Mouse (Mus musculus) testis, postnatal 10 days (tissue): ENCODE measurements around the gene Sh3bp1.

Experiments
- DNase-seq: peaks from one replicate; pipeline ENCODE4 v3.0.0; 2021; ENCODE audit warnings: low spot score

Sh3bp1 gene

DNA sequence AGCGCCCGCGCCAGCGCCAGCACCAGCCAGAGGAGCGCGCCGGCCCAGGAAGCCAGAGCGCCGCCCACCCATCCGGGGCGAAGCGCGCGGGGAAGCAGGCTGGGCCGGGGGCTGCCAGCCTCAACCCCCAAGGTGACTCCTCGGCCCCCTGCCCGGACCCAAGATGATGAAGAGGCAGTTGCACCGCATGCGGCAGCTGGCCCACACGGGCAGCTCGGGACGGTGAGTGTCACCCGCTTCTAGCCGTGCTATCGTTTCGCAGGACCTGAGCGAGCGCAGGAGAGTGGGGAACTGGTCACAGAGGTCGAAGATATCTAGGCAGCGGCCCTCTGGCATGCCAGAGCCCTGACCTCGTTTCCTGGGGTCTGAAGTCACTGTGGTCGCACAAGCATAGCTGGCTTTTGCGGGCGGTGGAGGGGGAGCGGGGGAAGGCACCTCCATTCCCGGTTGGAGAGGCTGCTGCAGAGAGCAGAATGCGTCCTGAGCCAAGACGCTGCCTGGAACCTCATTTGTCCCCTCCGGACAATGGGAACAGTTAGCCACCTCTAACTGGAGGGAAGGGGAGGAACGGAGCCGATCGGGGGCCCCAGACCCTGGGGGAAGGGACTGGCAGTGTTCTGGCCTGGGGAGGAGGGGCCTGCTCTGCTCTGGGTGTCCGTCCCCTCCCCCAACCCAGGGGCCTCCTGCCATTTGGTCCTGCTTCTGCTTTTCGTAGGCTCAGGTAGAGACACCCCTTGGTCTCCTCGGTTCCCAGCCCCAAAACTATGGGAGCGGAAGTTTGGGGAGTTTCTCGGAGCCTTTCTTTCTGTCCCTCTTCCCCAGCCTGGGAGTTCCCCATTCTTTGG is at the start of gene Sh3bp1:
Gene Sh3bp1, plus strand, starts transcription at position 29 of the 845 bp plus-strand sequence.
- peak; percentile 85 for DNase-seq

GRCm38 (mm10) chr15:78850059-78850824 is 49.3 kb upstream of the Sh3bp1 start:
- no peak for DNase-seq

GRCm38 (mm10) chr15:78850944-78851343 is 48.6 kb upstream of the Sh3bp1 start:
- DNase-seq, result no peak

DNA sequence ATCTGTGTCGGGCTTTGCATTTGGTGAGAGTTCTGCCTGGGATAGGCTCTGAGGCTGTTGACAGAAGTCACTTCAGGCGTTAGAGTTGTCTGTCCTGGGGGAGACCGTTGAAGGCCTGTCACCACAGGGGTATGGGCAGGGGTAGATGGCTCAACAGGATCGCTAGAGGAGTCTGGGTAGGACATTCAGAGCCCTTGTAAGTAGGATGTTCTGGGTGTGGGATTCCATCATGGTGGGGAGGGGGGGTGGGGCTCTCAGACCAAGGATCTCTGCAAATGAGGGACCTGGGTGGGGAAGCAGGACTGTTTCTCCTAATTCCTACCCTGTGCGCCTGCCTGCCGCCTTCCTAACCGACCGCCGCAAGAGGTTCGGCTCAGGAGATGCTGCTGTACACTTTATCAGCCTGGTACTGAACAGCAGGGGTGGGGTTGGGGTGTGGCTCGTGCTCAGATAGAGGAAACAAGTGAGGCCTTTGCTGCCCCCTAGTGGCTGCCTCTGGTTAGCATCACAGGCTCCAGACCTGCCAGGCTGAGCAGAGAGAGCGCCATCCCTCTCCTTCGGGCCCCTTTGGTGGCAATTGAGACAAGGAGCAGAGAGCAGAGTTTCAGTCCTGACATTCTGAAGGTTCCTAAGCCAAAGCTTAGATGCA is 47.9 kb upstream of the Sh3bp1 start:
- peak; percentile 96 for DNase-seq

DNA sequence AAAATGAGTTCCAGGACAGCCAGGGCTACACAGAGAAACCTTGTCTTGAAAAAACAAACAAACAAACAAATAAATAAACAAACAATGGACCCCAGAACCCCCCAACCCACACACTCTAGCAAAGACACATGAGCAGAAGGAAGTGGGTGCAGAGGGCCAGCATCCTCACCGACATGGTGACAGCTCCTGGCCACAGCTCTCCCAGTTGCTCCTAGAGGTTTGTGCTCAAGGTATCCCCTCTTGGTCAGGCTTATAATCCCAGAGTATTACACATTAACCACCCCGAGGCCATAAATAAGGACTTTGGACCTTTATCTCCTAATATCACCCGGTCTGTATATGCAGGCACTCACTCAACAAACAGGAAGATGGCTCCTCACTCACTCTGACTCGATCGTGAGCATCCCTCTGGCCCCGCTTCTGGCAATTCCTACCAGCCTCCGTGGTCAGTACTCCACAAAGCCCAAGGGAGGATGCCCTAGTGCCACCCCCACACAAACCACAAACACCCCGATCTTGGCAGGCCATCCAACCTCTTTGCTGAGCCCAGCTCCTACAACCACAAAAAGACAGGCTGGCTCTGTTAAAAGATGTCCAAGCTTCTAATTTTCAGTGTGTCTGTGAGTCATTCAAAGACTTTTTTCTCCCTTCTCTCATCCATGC is 44.1 kb upstream of the Sh3bp1 start, which contains the start of gene Lgals2:
Gene Lgals2, minus strand, starts transcription at position 227 of the 663 bp plus-strand sequence.
- DNase-seq, result no peak

GRCm38 (mm10) chr15:78857009-78857408 is 42.6 kb upstream of the Sh3bp1 start:
- no peak for DNase-seq

GRCm38 (mm10) chr15:78859311-78859710 is 40.3 kb upstream of the Sh3bp1 start:
- no peak for DNase-seq

DNA sequence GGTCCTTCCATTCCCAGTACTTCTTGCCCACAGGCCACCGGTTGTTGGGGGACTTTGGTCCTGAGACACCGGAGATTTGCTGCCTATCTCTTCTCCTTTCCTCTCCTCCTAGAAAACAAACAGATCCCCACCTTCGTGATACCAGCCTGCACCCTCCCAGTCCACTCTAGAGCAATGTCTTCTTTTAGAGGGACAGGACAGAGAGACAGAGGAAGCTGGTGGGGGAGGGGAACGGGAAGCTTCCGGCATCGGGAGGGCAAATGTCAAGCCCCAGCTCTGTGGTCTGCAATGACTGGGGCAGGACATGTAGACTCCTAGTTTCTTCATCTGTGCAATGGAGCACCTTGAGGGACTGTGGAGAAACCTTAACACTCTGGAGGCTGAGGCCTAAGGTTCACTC is 39.9 kb upstream of the Sh3bp1 start:
- DNase-seq, result no peak

DNA sequence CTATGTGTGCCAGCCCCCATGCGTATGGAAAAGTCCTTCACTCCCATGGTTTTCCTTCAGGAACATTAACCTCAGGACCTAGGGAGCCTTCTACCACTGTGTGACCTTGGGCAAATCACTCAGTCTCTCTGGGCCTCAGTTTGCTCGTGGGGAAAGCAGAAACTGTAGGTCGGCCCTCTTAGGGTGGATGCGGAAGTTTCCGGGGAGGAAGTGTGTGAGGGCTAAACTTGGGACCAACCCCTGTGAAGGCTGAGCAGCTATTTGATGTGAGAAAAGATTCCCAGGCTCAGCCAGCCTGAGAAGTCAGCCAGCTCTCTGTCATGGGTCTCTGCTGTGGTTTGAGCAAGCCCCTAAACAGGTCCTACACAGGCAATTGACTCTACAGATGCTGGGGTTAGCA is 37.3 kb upstream of the Sh3bp1 start:
- no peak for DNase-seq

DNA sequence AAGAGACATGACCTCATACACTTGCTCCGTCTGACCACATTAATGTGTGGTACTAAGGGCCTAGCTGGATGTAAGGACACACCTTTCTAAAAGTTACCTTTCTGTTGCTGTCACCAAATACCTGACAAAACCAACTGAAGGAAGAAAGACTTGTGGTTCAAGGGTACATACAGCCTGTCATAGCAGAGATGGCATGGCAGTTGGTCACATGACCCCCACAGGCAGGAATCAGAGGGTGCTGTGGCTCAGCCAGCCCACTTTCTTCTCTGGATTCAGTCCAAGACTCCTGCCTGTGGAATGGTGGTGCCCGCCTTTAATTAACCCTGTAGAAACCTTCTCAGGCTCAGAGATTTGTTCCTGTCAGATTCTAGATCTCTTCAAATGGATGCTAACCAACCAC is 36.4 kb upstream of the Sh3bp1 start:
- no peak for DNase-seq

DNA sequence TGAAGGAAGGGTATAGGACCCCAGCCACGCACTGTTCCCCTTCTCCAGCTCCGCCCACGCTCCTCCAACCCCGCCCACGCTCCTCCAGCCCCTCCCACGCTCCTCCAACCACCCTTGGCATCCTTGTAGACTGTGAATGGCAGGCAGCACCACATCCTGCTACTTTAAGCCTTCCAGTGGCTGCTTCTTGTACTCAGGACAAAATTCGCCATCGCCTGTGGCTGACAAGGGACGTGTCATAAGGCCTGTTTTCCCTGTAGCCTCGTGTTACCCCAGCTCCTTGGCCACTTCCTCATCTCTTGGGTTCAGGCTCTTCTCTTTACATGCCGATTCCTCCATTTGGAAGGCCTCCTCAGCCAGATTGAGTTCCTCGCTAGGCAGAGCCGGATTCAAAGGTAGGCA is 35.7 kb upstream of the Sh3bp1 start:
- DNase-seq, result peak; percentile 70

DNA sequence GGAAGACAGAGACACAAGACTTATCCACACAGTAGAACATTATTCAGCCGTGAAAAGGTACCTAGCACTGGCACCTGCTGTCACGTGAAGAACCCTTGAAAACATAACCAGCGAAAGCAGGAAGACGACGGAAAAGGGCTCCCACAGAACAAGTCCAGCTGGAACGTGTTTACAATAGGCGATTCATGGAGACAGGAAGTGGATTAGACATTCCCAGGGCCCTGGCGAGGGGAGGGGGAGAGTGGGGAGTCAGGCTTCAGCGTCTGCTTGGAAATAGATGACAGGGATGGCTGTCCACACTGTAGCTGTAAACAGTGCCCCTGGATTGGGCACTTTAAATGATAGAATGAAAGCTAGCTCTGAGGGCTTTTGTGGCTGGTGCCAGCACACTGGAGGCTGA is 31.2 kb upstream of the Sh3bp1 start:
- DNase-seq, result no peak

- DNase-seq, result no peak
Observed at GRCm38 (mm10) chr15:78868826-78869233, 30.7 kb upstream of the Sh3bp1 start.

DNA sequence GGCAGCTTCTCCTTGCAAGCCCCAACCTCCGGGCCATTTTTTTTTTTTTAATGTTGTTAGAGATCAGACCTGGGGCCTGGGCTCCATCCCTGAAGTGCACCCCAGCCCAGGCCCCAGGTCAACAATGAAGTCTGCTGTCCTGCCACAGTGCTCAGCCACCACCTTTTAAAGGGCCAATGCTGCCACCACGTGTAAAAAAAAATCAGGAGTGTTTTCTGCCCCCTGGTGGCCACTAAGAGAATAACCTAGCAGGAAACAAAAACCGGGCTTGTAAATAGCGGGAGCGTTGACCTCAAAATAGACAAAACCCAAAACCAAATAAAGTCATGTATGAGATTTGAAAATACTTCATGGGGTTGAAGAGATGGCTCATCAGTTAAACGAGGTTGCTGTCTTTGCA is 29.8 kb upstream of the Sh3bp1 start:
- DNase-seq, result no peak

DNA sequence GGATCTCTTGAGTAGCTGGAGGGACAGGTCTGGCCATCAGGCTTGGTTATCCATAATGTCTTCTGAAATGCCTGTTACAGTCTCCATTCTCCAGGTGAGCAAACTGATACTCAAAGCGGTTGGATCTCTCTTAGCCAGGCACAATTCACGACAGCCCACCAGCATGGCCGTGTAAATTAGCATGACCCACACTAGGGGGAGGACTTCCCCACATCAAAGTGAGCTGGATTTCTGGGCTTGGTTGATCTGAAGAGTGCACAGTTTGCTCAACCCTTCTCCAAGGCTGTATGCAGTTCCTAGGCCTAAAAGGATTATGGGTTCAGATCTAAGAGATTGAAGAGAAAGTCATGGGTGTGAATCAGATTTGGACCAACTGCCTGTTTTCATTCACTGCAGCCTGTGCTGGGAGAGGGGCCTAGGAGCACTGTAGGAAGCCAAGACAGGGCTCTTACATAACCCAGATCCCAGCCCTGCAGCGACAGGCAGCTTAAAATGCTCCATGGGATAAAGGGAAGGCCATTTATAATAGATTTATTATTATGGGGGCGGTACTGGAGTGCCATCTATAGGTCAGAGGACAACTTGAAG is 27.5 kb upstream of the Sh3bp1 start:
- DNase-seq, result no peak

DNA sequence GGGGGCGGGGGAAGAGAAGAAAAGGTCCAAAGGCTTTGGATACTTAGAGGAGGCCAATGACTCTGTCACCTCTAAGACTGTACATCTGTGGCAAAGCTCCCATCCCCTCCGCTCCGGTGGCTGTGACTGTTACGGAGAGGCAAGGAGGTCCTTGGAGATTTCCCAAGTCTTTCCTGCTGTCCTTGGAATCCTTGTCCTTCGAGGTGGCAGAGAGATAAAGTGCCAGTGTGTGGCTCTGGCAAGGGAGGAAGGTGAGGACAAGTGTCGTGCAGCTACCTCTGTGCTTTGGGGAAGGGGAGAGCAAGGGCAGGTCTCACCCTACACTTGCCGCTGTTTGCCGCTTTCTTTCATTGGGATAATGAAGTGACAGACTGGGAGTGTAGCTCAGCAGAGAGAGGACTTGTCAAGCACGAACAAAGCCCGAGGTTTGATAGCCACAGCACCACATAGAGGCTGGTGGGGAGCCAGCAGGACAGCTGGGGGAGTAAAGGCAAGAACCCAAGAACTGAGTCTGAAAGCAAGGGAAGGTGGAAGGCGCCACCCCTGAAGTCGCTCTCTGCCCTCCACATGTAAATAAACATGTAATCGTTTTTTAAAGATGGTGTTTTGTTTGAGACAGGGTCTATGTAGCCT is 25.6 kb upstream of the Sh3bp1 start:
- DNase-seq, result no peak

DNA sequence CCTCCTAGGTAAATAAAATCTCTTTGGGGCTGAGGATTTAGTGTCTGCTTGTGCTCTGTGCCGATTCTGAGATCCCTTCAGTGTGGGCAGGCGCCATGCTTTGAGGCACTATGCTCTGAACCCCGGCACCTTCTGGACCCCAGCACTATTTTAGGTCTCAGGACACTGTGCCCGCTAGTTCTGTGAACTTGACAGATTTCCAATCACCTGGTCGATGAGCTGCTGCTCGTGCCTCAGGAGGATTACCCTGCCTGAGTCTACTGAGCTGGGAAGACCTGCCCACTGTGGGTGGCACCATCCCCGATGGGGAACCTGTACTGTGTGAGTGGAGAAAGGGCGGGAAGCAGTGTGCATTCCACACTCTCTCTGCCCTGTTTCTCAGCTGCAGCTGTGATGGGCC is 24.6 kb upstream of the Sh3bp1 start:
- no peak for DNase-seq

- DNase-seq, result no peak
Observed at GRCm38 (mm10) chr15:78875537-78875936, 24.0 kb upstream of the Sh3bp1 start.

DNA sequence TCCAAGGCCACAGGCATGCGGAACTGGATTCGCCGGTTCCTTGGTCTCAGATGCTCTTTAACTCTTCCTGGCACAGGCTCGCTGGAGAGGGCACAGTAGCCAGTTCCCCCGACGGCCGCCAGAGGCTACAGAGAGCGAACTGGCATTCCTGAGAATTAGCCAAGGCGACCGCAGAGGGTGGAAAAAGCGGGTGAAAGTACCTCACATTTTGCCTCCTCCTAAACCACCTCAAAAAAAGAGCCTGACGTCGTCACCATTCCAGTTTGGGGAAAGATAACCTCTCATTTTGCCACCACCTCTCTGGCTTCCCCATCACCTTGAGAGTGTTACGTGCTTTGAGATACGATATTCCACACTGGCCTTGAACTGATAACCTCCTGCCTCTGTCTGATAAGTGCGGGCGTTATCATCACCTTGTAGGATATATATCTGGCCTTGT is 23.3 kb upstream of the Sh3bp1 start:
- peak; percentile 90 for DNase-seq

GRCm38 (mm10) chr15:78876991-78877809 is 22.4 kb upstream of the Sh3bp1 start, which contains the start of gene Gga1:
Gene Gga1, plus strand, starts transcription at chr15:78877190.
- DNase-seq, result peak; percentile 91
